Mouse (Mus musculus) kidney, postnatal 4 days (tissue): ENCODE results near the gene Dnajb4.

ENCODE experiments used
- DNase-seq, 2 experiments: peaks; one replicate each; pipeline ENCODE4 v3.0.0; 2021; ENCODE audit warnings: mixed read lengths in 2 of 2

The Dnajb4 gene

GRCm38 (mm10) chr3:152168007-152168406 is 42.1 kb downstream of the Dnajb4 start:
- no peak for DNase-seq

- peak in 1 of 2 experiments; percentile 35 for DNase-seq
Measured at GRCm38 (mm10) chr3:152166699-152167451, 43.2 kb downstream of the Dnajb4 start.

- no peak for DNase-seq
Measured at GRCm38 (mm10) chr3:152166099-152166423, 44.0 kb downstream of the Dnajb4 start, which contains the start of gene Gipc2. TSS of gene Gipc2 (minus strand) at chr3:152166230.

- DNase-seq, result peak; percentile 73 to 84
Measured at GRCm38 (mm10) chr3:152165351-152166098, 44.6 kb downstream of the Dnajb4 start.

- no peak for DNase-seq
Measured at GRCm38 (mm10) chr3:152165014-152165350, 45.1 kb downstream of the Dnajb4 start.

GRCm38 (mm10) chr3:152163320-152163719 is 46.8 kb downstream of the Dnajb4 start:
- DNase-seq, result no peak

GRCm38 (mm10) chr3:152160607-152161006 is 49.5 kb downstream of the Dnajb4 start:
- no peak for DNase-seq

GRCm38 (mm10) chr3:152159321-152159720 is 50.8 kb downstream of the Dnajb4 start:
- DNase-seq, result no peak

- no peak for DNase-seq
Measured at GRCm38 (mm10) chr3:152158344-152159291, 51.5 kb downstream of the Dnajb4 start.

- peak in 1 of 2 experiments; percentile 54 for DNase-seq
Measured at GRCm38 (mm10) chr3:152156816-152157496, 53.1 kb downstream of the Dnajb4 start.

GRCm38 (mm10) chr3:152155296-152155948 is 54.7 kb downstream of the Dnajb4 start:
- DNase-seq, result no peak

GRCm38 (mm10) chr3:152154095-152154494 is 56.0 kb downstream of the Dnajb4 start:
- no peak for DNase-seq

- DNase-seq, result no peak
Measured at GRCm38 (mm10) chr3:152153152-152153551, 57.0 kb downstream of the Dnajb4 start.

- DNase-seq, result no peak
Measured at GRCm38 (mm10) chr3:152152483-152152804, 57.7 kb downstream of the Dnajb4 start.

GRCm38 (mm10) chr3:152151725-152152482 is 58.2 kb downstream of the Dnajb4 start:
- peak in 1 of 2 experiments; percentile 51 for DNase-seq

- peak; percentile 33 to 55 for DNase-seq
Measured at GRCm38 (mm10) chr3:152149863-152150262, 60.2 kb downstream of the Dnajb4 start.

- DNase-seq, result peak in 1 of 2 experiments; percentile 26
Measured at GRCm38 (mm10) chr3:152149449-152149848, 60.7 kb downstream of the Dnajb4 start.

GRCm38 (mm10) chr3:152147085-152147831 is 62.8 kb downstream of the Dnajb4 start:
- DNase-seq, result no peak

GRCm38 (mm10) chr3:152145186-152145585 is 64.9 kb downstream of the Dnajb4 start:
- peak; percentile 58 to 71 for DNase-seq

- no peak for DNase-seq
Measured at GRCm38 (mm10) chr3:152142989-152143695, 67.0 kb downstream of the Dnajb4 start.
